Mouse (Mus musculus) cerebellum, adult 2 months (tissue): ENCODE data around the gene Cdc42se2.

Experiments
- CTCF ChIP-seq: fragments of 200-500 bp; IDR thresholded peaks from 2 replicates; pipeline ENCODE4 v1.5.1; 2011; ENCODE audit warnings: low read depth, mild to moderate bottlenecking, control low read depth, low read length, moderate library complexity, borderline replicate concordance; ENCODE audit not compliant: insufficient read depth
- POLR2A ChIP-seq: fragments of 200-500 bp; IDR thresholded peaks from 2 replicates; pipeline ENCODE4 v1.6.1; 2011; ENCODE audit warnings: low read length, control low read depth, borderline replicate concordance; ENCODE audit not compliant: insufficient read depth

DNA sequence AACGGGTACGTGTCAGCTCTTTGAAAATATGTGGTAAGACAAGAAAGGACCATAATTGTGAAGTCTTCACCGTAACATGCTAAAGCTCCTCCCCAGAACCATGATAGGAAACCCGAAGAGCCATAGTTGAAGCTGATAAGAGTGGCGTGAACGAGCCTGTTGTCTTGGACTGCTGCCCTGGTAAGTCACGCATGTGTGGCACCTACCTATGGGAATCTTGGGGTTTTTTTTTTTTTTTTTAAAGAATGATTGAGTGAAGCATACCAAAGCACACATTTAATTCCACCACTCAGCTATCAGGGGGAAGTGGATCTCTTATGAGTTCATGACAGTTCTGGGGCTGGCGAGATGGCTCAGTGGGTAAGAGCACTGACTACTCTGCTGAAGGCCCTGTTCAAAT is 85.6 kb downstream of the Cdc42se2 start:
- TF ChIP-seq CTCF (no peak), POLR2A (no peak)
